Mouse (Mus musculus): ENCODE results near the gene Shisa4.

DNA sequence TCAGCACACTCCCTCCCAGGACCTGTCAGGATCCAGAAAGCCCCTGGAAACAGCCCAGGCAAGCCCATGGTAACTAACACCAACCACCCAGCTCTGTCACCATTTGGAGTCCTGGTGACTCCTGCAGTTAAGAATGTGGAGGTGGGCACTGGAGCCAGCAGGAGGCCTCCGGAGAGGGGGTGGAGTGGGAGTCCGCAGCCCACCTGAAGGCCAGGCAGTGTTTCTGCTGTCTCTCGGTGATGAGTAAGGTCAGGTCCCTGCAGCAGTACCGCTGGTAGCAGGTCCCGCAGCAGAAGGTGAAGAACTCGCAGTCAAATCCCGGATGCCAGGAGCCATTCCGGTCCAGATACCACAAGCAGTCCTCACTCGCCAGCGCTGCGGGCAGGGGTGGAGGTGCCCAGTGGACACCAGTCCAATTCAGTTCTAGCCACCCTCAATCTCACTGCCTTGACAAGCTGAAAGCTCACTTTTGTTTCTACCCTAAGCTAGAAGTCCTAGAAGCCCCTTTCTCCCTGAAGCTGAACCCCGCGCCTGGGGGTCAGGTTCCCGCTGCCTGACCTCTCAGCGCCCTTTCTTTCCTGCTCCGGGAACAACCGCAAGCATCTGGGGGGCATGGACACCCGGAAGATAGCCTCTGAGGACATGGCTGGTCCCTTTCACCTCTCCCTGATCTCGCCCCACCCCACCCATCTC is 716 bp downstream of the Shisa4 start:
- no peak for TF ChIP-seq CTCF (IDR thresholded peaks at IDR 0.05; ENCODE audit: borderline replicate concordance, insufficient read depth, low read length)
- peak; percentile 34; the same call in 1 of the 2 replicates for TF ChIP-seq POLR2A (IDR thresholded peaks at IDR 0.05; ENCODE audit: low read depth, low read length)
